In the genomic region with DNA sequence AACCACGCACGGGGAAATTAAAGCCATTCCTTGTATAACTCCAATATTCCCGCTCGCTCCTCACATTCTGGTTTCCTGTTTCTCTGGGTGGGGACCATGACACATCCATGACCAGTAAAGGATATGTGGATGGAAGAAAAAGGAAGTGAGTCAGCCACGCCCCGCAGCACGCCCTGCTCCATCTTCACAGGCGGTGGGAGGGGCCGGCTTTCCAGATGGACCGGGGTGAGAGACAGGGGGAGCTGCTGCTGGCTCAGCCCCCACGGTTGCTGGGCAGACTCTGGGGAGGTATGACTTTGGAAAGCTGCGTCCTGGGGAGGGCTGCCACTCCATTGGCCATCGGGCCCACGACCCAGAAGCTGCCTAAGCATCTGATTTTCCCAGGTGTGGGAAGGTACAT, we compare ENCODE assay signal across 8 mouse cellular contexts. TPM values are rescaled to one million over a fixed set of nuclear protein-coding genes. Genes with fewer than 3 reads are reported as not detected.
DNase-seq lines count a peak whose midpoint lies in the region; ATAC-seq and TF ChIP-seq lines count a peak whose summit lies in the region.

No protein-coding gene starts in this region.

- no peak for TF ChIP-seq POLR2A in kidney, adult 2 months (IDR thresholded peaks at IDR 0.05; ENCODE audit: low read depth, low read length)

- no peak overlapping the region for H3K9ac ChIP-seq in intestine, embryonic 14.5 days (ENCODE audit: low read length)
- no peak overlapping the region for H3K9ac ChIP-seq in liver, embryonic 12.5 days
- no peak overlapping the region for H3K9ac ChIP-seq in stomach, embryonic 14.5 days (replicated peaks; ENCODE audit: low read depth, low read length)

- no peak overlapping the region for H3K4me3 ChIP-seq in kidney, adult 2 months (ENCODE audit: insufficient read depth, low read depth, low read length)
- H3K4me3 ChIP-seq in intestine, embryonic 14.5 days (ENCODE audit: low read depth, low read length) = no peak overlapping the region
- no peak overlapping the region for H3K4me3 ChIP-seq in liver, embryonic 12.5 days
- H3K4me3 ChIP-seq in stomach, embryonic 14.5 days (ENCODE audit: low read depth, low read length) = no peak overlapping the region

- no peaks in the 10 kb centered on the region for H3K27me3 ChIP-seq in kidney, adult 2 months (replicated peaks; ENCODE audit: control insufficient read depth, insufficient read depth, low read length)
- no peaks in the 10 kb centered on the region for H3K27me3 ChIP-seq in intestine, embryonic 14.5 days (replicated peaks; ENCODE audit: control insufficient read depth, insufficient read depth, low read length)
- H3K27me3 ChIP-seq in liver, embryonic 12.5 days (replicated peaks) = no peaks in the 10 kb centered on the region
- H3K27me3 ChIP-seq in stomach, embryonic 14.5 days (ENCODE audit: control insufficient read depth, insufficient read depth, low read length) = no peaks in the 10 kb centered on the region

- no peak for TF ChIP-seq CTCF in kidney, adult 2 months (conservative IDR thresholded peaks at IDR 0.05; ENCODE audit: insufficient read depth, insufficient read length, low read depth, low read length)

- H3K36me3 ChIP-seq in kidney, adult 2 months (ENCODE audit: control insufficient read depth, insufficient read depth, low read length) = no peaks in the 10 kb centered on the region
- 0 out of 2 replicates have a peak, but pooled peaks cover 3% of the 10 kb centered on the region for H3K36me3 ChIP-seq in intestine, embryonic 14.5 days (ENCODE audit: control insufficient read depth, insufficient read depth, low read length)
- H3K36me3 ChIP-seq in liver, embryonic 12.5 days = peaks cover 6% of the 10 kb centered on the region
- peaks cover 5% of the 10 kb centered on the region; the same call in 1 of the 2 replicates for H3K36me3 ChIP-seq in stomach, embryonic 14.5 days (ENCODE audit: control insufficient read depth, insufficient read depth, low read length)

- H3K9me3 ChIP-seq in intestine, embryonic 14.5 days (ENCODE audit: control insufficient read depth, low read length) = no peaks in the 10 kb centered on the region
- no peaks in the 10 kb centered on the region for H3K9me3 ChIP-seq in liver, embryonic 12.5 days (replicated peaks)
- no peaks in the 10 kb centered on the region for H3K9me3 ChIP-seq in stomach, embryonic 14.5 days (ENCODE audit: control insufficient read depth, low read depth, low read length)

- 26% methylated on average over 14 of the region's 14 CpGs for WGBS in kidney, adult 2 months
- 23% methylated on average over 14 of the region's 14 CpGs for WGBS in intestine, embryonic 14.5 days
- 27% methylated on average over 14 of the region's 14 CpGs for WGBS in liver, embryonic 12.5 days (ENCODE audit: insufficient replicate concordance)
- WGBS in stomach, embryonic 14.5 days = 25% methylated on average over 14 of the region's 14 CpGs

- H3K27ac ChIP-seq in kidney, adult 2 months (ENCODE audit: insufficient read depth, low read depth, low read length) = no peak overlapping the region
- no peak overlapping the region for H3K27ac ChIP-seq in intestine, embryonic 14.5 days (ENCODE audit: low read depth)
- no peak overlapping the region for H3K27ac ChIP-seq in liver, embryonic 12.5 days
- no peak overlapping the region for H3K27ac ChIP-seq in stomach, embryonic 14.5 days (ENCODE audit: low read length)

- no peak overlapping the region for H3K4me2 ChIP-seq in intestine, embryonic 14.5 days (ENCODE audit: low read length)
- no peak overlapping the region for H3K4me2 ChIP-seq in liver, embryonic 12.5 days
- H3K4me2 ChIP-seq in stomach, embryonic 14.5 days (replicated peaks; ENCODE audit: low read depth, low read length) = no peak overlapping the region

- H3K4me1 ChIP-seq in kidney, adult 2 months (ENCODE audit: control insufficient read depth, insufficient read depth, low read length) = no peaks in the 10 kb centered on the region
- peaks cover 6% of the 10 kb centered on the region; the same call in 1 of the 2 replicates for H3K4me1 ChIP-seq in intestine, embryonic 14.5 days (replicated peaks; ENCODE audit: control insufficient read depth, insufficient read depth, low read length)
- H3K4me1 ChIP-seq in liver, embryonic 12.5 days = peaks cover 32% of the 10 kb centered on the region
- no peaks in the 10 kb centered on the region for H3K4me1 ChIP-seq in stomach, embryonic 14.5 days (ENCODE audit: control insufficient read depth, insufficient read depth, low read length)

- DNase-seq in kidney, adult 2 months = peak; percentile 33
- no peak for DNase-seq in kidney, adult 9 months
- DNase-seq in Muller cell, postnatal 12 days (ENCODE audit: inconsistent ontology term) = peak; percentile 42
- DNase-seq in gastrocnemius, adult 18-20 months (ENCODE audit: low spot score) = peak; percentile 63
- no peak for DNase-seq in intestine, embryonic 14.5 days (ENCODE audit: low spot score)

- peak; percentile 48; the same call in 1 of the 2 replicates for ATAC-seq in intestine, embryonic 14.5 days (replicated peaks; ENCODE audit: low FRiP score, low TSS enrichment, low read depth)
- 0 out of 2 replicates have a peak, but pooled peaks have one; percentile 30 for ATAC-seq in liver, embryonic 12.5 days
- ATAC-seq in stomach, embryonic 14.5 days (ENCODE audit: insufficient number of reproducible peaks, insufficient read depth, low FRiP score, low read depth) = peak; percentile 38; the same call in 1 of the 2 replicates
- ATAC-seq in CD4-positive, CD25-positive, alpha-beta regulatory T cell, adult 4 months = no peak

RNA-seq across cellular contexts. Expression of gene Prox2, which starts 16.5 kb away (rescaled TPM):
- 2.0 and 2.4 TPM in 2 replicates for polyA plus RNA-seq in kidney, adult 2 months (2012; rRNA removed)
- total RNA-seq in gastrocnemius, adult 18-20 months (2021) = 1 to 10 TPM; 1.9 to 3.4 TPM
- 2.2 and 2.7 TPM in 2 replicates for polyA plus RNA-seq in intestine, embryonic 14.5 days (2014; fragmentation: Nextera tagmentation; extraction: Ambion mirVana)
- 3.9 and 4.1 TPM in 2 replicates for polyA plus RNA-seq in liver, embryonic 12.5 days (2016; fragmentation: Nextera tagmentation; extraction: Ambion mirVana)
- 4.4 and 5.3 TPM in 2 replicates for polyA plus RNA-seq in stomach, embryonic 14.5 days (2014; fragmentation: Nextera tagmentation; extraction: Ambion mirVana)
- 1 to 10 TPM; 3.4 to 5.5 TPM for polyA plus RNA-seq in CD4-positive, CD25-positive, alpha-beta regulatory T cell, adult 4 months (2017; shearing (Covaris generic))

RNA-seq across cellular contexts. Expression of gene Dlst, which starts 16.6 kb away (rescaled TPM):
- 294 and 312 TPM in 2 replicates for polyA plus RNA-seq in kidney, adult 2 months (2012; rRNA removed)
- 100 to 1,000 TPM; 263 to 288 TPM for total RNA-seq in gastrocnemius, adult 18-20 months (2021)
- 110 and 115 TPM in 2 replicates for polyA plus RNA-seq in intestine, embryonic 14.5 days (2014; fragmentation: Nextera tagmentation; extraction: Ambion mirVana)
- 99.5 and 104 TPM in 2 replicates for polyA plus RNA-seq in liver, embryonic 12.5 days (2016; fragmentation: Nextera tagmentation; extraction: Ambion mirVana)
- 99.1 and 102 TPM in 2 replicates for polyA plus RNA-seq in stomach, embryonic 14.5 days (2014; fragmentation: Nextera tagmentation; extraction: Ambion mirVana)
- polyA plus RNA-seq in CD4-positive, CD25-positive, alpha-beta regulatory T cell, adult 4 months (2017; shearing (Covaris generic)) = 10 to 100 TPM; 57.2 to 73.7 TPM

RNA-seq across cellular contexts. Expression of gene Rps6kl1, which starts 57.1 kb away (rescaled TPM):
- 0.89 and 0.98 TPM in 2 replicates for polyA plus RNA-seq in kidney, adult 2 months (2012; rRNA removed)
- total RNA-seq in gastrocnemius, adult 18-20 months (2021) = under 1 TPM; 0.39 to 1.00 TPM
- polyA plus RNA-seq in intestine, embryonic 14.5 days (2014; fragmentation: Nextera tagmentation; extraction: Ambion mirVana) = 2.9 TPM in 2 replicates
- polyA plus RNA-seq in liver, embryonic 12.5 days (2016; fragmentation: Nextera tagmentation; extraction: Ambion mirVana) = 0.57 and 0.60 TPM in 2 replicates
- polyA plus RNA-seq in stomach, embryonic 14.5 days (2014; fragmentation: Nextera tagmentation; extraction: Ambion mirVana) = 1.5 and 1.8 TPM in 2 replicates
- under 1 TPM; 0.28 to 0.43 TPM for polyA plus RNA-seq in CD4-positive, CD25-positive, alpha-beta regulatory T cell, adult 4 months (2017; shearing (Covaris generic))

Comparison
In these comparisons a context has a peak if more than half of its experiments do, and no peak if none do; other contexts are left out.
1. DNase-seq: peak in kidney, adult 2 months (single experiment), Muller cell, postnatal 12 days (single experiment) and gastrocnemius, adult 18-20 months (single experiment); none in kidney, adult 9 months (single experiment) and intestine, embryonic 14.5 days (single experiment).